ENCODE assay signal across 8 mouse cellular contexts in genomic region chr8:3515771-3516417, GRCm38 (mm10). TPM values are rescaled to one million over a fixed set of nuclear protein-coding genes. Genes with fewer than 3 reads are reported as not detected.
DNase-seq lines count a peak whose midpoint lies in the region; ATAC-seq and TF ChIP-seq lines count a peak whose summit lies in the region.

No protein-coding gene starts in this region.

- H3K4me3 ChIP-seq in gastrocnemius, adult 2 months, result peak overlapping the region; percentile 83
- H3K4me3 ChIP-seq in bone marrow macrophage, adult 2 months (ENCODE audit: insufficient read depth, low read length), result peak overlapping the region; percentile 91
- H3K4me3 ChIP-seq in forebrain, embryonic 15.5 days, result peak overlapping the region; percentile 61
- peak overlapping the region; percentile 57 for H3K4me3 ChIP-seq in hindbrain, embryonic 15.5 days
- peak overlapping the region; percentile 89 for H3K4me3 ChIP-seq in left cerebral cortex, adult 2 months

- peak overlapping the region; percentile 50 for H3K9ac ChIP-seq in forebrain, embryonic 15.5 days (replicated peaks)
- peak overlapping the region; percentile 75 for H3K9ac ChIP-seq in hindbrain, embryonic 15.5 days

- under 1% methylated on average over 25 of the region's 25 CpGs for WGBS in forebrain, embryonic 15.5 days
- under 1% methylated on average over 25 of the region's 25 CpGs for WGBS in hindbrain, embryonic 15.5 days

- no peaks in the 10 kb centered on the region for H3K9me3 ChIP-seq in forebrain, embryonic 15.5 days
- H3K9me3 ChIP-seq in hindbrain, embryonic 15.5 days, result no peaks in the 10 kb centered on the region

- H3K27me3 ChIP-seq in forebrain, embryonic 15.5 days, result no peaks in the 10 kb centered on the region
- H3K27me3 ChIP-seq in hindbrain, embryonic 15.5 days, result no peaks in the 10 kb centered on the region

- DNase-seq in gastrocnemius, adult 2 months, result peak; percentile 48
- DNase-seq in gastrocnemius, postnatal 4 days (ENCODE audit: low spot score in 2 of 2), result no peak
- DNase-seq in left cerebral cortex, adult 2 months (ENCODE audit: extremely low spot score in 1 of 2, low spot score in 2 of 2), result peak; percentile 54 to 55
- peak; percentile 66 for DNase-seq in lung, postnatal 36 days
- DNase-seq in right cerebral cortex, postnatal 14 days, result peak; percentile 57

- peak overlapping the region; percentile 87 for H3K27ac ChIP-seq in gastrocnemius, adult 2 months
- H3K27ac ChIP-seq in bone marrow macrophage, adult 2 months (ENCODE audit: insufficient read depth, low read depth, low read length), result no peak overlapping the region; the same call in 1 of the 2 replicates
- H3K27ac ChIP-seq in forebrain, embryonic 15.5 days (replicated peaks), result peak overlapping the region; percentile 72
- H3K27ac ChIP-seq in hindbrain, embryonic 15.5 days (replicated peaks), result peak overlapping the region; percentile 82
- H3K27ac ChIP-seq in left cerebral cortex, adult 2 months, result peak overlapping the region; percentile 81

- H3K36me3 ChIP-seq in forebrain, embryonic 15.5 days, result peaks cover 10% of the 10 kb centered on the region
- peaks cover 24% of the 10 kb centered on the region for H3K36me3 ChIP-seq in hindbrain, embryonic 15.5 days

- ATAC-seq in forebrain, embryonic 15.5 days (replicated peaks), result peak; percentile 21
- ATAC-seq in hindbrain, embryonic 15.5 days (ENCODE audit: low FRiP score, low read depth), result peak; percentile 59

- peak overlapping the region; percentile 85 for H3K4me2 ChIP-seq in forebrain, embryonic 15.5 days (replicated peaks)
- peak overlapping the region; percentile 91 for H3K4me2 ChIP-seq in hindbrain, embryonic 15.5 days

- no peak for TF ChIP-seq POLR2A in bone marrow macrophage, adult 2 months (IDR thresholded peaks at IDR 0.05; ENCODE audit: borderline replicate concordance, low read depth, low read length)

- no peak for TF ChIP-seq CTCF in gastrocnemius, adult 2 months (IDR thresholded peaks at IDR 0.05)
- TF ChIP-seq CTCF in bone marrow macrophage, adult 2 months (IDR thresholded peaks at IDR 0.05; ENCODE audit: low read depth, low read length), result no peak
- TF ChIP-seq CTCF in left cerebral cortex, adult 2 months (IDR thresholded peaks at IDR 0.05), result no peak

- intact Hi-C loops in gastrocnemius, adult 2 months (cut with DNase I), result loop anchor here (2.0 to 5.0 kb wide), 2 partner anchors 15 to 106 kb away; partner anchors contain the start of genes Mcoln1, Pet100 and Xab2
- intact Hi-C loops in left cerebral cortex, adult 2 months (cut with DNase I), result loop anchor here (1.0 to 2.0 kb wide), 2 partner anchors 16 to 157 kb away; partner anchors contain the start of genes Fcor and Mcoln1

- H3K4me1 ChIP-seq in bone marrow macrophage, adult 2 months (ENCODE audit: control insufficient read depth, insufficient read depth, low read length), result peaks cover 3% of the 10 kb centered on the region; the same call in 1 of the 2 replicates
- peaks cover 17% of the 10 kb centered on the region for H3K4me1 ChIP-seq in forebrain, embryonic 15.5 days
- peaks cover 21% of the 10 kb centered on the region for H3K4me1 ChIP-seq in hindbrain, embryonic 15.5 days (replicated peaks)

RNA-seq across cellular contexts. Expression of gene Pnpla6, which starts 0.7 kb away (rescaled TPM):
- total RNA-seq in gastrocnemius, adult 2 months (2021), result 1 to 10 TPM; 8.7 to 9.3 TPM
- total RNA-seq in gastrocnemius, postnatal 4 days (2021), result 10 to 100 TPM; 15.8 to 20.6 TPM
- 36.0 and 39.9 TPM in 2 replicates for polyA plus RNA-seq in bone marrow macrophage, adult 2 months (2012; ENCODE audit: insufficient read depth, insufficient read length, missing spikeins)
- polyA plus RNA-seq in forebrain, embryonic 15.5 days (2015; fragmentation: Nextera tagmentation; extraction: Ambion mirVana), result 28.0 and 28.1 TPM in 2 replicates
- 45.2 and 47.6 TPM in 2 replicates for polyA plus RNA-seq in hindbrain, embryonic 15.5 days (2015; fragmentation: Nextera tagmentation; extraction: Ambion mirVana)
- 10 to 100 TPM; 76.5 to 86.0 TPM for total RNA-seq in left cerebral cortex, adult 2 months (2021)

RNA-seq across cellular contexts. Expression of gene Mcoln1, which starts 15.6 kb away (rescaled TPM):
- total RNA-seq in gastrocnemius, adult 2 months (2021), result 10 to 100 TPM; 23.5 to 24.9 TPM
- 10 to 100 TPM; 22.8 to 26.7 TPM for total RNA-seq in gastrocnemius, postnatal 4 days (2021)
- polyA plus RNA-seq in bone marrow macrophage, adult 2 months (2012; ENCODE audit: insufficient read depth, insufficient read length, missing spikeins), result 112 and 117 TPM in 2 replicates
- polyA plus RNA-seq in forebrain, embryonic 15.5 days (2015; fragmentation: Nextera tagmentation; extraction: Ambion mirVana), result 88.9 and 95.4 TPM in 2 replicates
- 102 and 125 TPM in 2 replicates for polyA plus RNA-seq in hindbrain, embryonic 15.5 days (2015; fragmentation: Nextera tagmentation; extraction: Ambion mirVana)
- total RNA-seq in left cerebral cortex, adult 2 months (2021), result 10 to 100 TPM; 90.6 to 96.1 TPM

RNA-seq across cellular contexts. Expression of gene Zfp358, which starts 23.0 kb away (rescaled TPM):
- total RNA-seq in gastrocnemius, adult 2 months (2021), result 10 to 100 TPM; 30.8 to 39.3 TPM
- 10 to 100 TPM; 22.3 to 23.6 TPM for total RNA-seq in gastrocnemius, postnatal 4 days (2021)
- 17.1 and 20.8 TPM in 2 replicates for polyA plus RNA-seq in bone marrow macrophage, adult 2 months (2012; ENCODE audit: insufficient read depth, insufficient read length, missing spikeins)
- polyA plus RNA-seq in forebrain, embryonic 15.5 days (2015; fragmentation: Nextera tagmentation; extraction: Ambion mirVana), result 74.3 and 79.6 TPM in 2 replicates
- 64.9 and 72.1 TPM in 2 replicates for polyA plus RNA-seq in hindbrain, embryonic 15.5 days (2015; fragmentation: Nextera tagmentation; extraction: Ambion mirVana)
- total RNA-seq in left cerebral cortex, adult 2 months (2021), result 10 to 100 TPM; 32.4 to 34.8 TPM

RNA-seq across cellular contexts. Expression of gene Tex45, which starts 45.2 kb away (rescaled TPM):
- total RNA-seq in gastrocnemius, adult 2 months (2021), result not detected
- total RNA-seq in gastrocnemius, postnatal 4 days (2021), result under 1 TPM in 1 of 2 experiments, not detected in 1; 0.16 TPM
- not detected in 2 replicates for polyA plus RNA-seq in bone marrow macrophage, adult 2 months (2012; ENCODE audit: insufficient read depth, insufficient read length, missing spikeins)
- 0.11 and 0.25 TPM in 2 replicates for polyA plus RNA-seq in forebrain, embryonic 15.5 days (2015; fragmentation: Nextera tagmentation; extraction: Ambion mirVana)
- polyA plus RNA-seq in hindbrain, embryonic 15.5 days (2015; fragmentation: Nextera tagmentation; extraction: Ambion mirVana), result 0.30 and 0.39 TPM in 2 replicates
- total RNA-seq in left cerebral cortex, adult 2 months (2021), result under 1 TPM in 1 of 2 experiments, not detected in 1; 0.23 TPM

RNA-seq across cellular contexts. Expression of gene Pex11g, which starts 48.4 kb away (rescaled TPM):
- total RNA-seq in gastrocnemius, adult 2 months (2021), result 1 to 10 TPM; 2.3 to 2.6 TPM
- 1 to 10 TPM; 3.1 to 5.9 TPM for total RNA-seq in gastrocnemius, postnatal 4 days (2021)
- polyA plus RNA-seq in bone marrow macrophage, adult 2 months (2012; ENCODE audit: insufficient read depth, insufficient read length, missing spikeins), result 3.1 and 4.5 TPM in 2 replicates
- 3.3 and 3.8 TPM in 2 replicates for polyA plus RNA-seq in forebrain, embryonic 15.5 days (2015; fragmentation: Nextera tagmentation; extraction: Ambion mirVana)
- polyA plus RNA-seq in hindbrain, embryonic 15.5 days (2015; fragmentation: Nextera tagmentation; extraction: Ambion mirVana), result 4.3 and 4.5 TPM in 2 replicates
- under 1 TPM; 0.84 to 0.88 TPM for total RNA-seq in left cerebral cortex, adult 2 months (2021)

Comparison
In these comparisons a context has a peak if more than half of its experiments do, and no peak if none do; other contexts are left out.
1. DNase-seq: peak in gastrocnemius, adult 2 months (single experiment), left cerebral cortex, adult 2 months (2 of 2), lung, postnatal 36 days (single experiment) and right cerebral cortex, postnatal 14 days (single experiment); none in gastrocnemius, postnatal 4 days (0 of 2).
2. Peak in every context shown above with its lines, with median percentiles within 50 percentile points of each other: H3K4me3 ChIP-seq.